Mouse (Mus musculus) C2C12 (cell line): Measurements from ENCODE around the gene Alkbh7.

Experiments
- CEBPB ChIP-seq: IDR thresholded peaks from one replicate; pipeline ENCODE4 v1.6.1; 2011; ENCODE audit warnings: low read depth, mild to moderate bottlenecking, control low read depth, moderate library complexity
- CTCF ChIP-seq: IDR thresholded peaks from one replicate; pipeline ENCODE4 v1.5.1; 2011; ENCODE audit not compliant: control insufficient read depth, insufficient read depth, insufficient read length
- FOSL1 ChIP-seq: IDR thresholded peaks from one replicate; pipeline ENCODE4 v1.8.0; 2011; ENCODE audit warnings: mild to moderate bottlenecking, low read length; ENCODE audit not compliant: poor library complexity, insufficient read depth, severe bottlenecking
- MAX ChIP-seq: IDR thresholded peaks from one replicate; pipeline ENCODE4 v1.6.1; 2011; ENCODE audit warnings: mild to moderate bottlenecking, control low read depth
- MYOD1 ChIP-seq: IDR thresholded peaks from one replicate; pipeline ENCODE4 v1.6.1; 2011; ENCODE audit warnings: low read depth; ENCODE audit not compliant: control insufficient read depth, insufficient read length
- MYOG ChIP-seq: IDR thresholded peaks from one replicate; pipeline ENCODE4 v1.6.1; 2011; ENCODE audit not compliant: control insufficient read depth, insufficient read length; ENCODE audit errors: extremely low read depth
- USF1 ChIP-seq: IDR thresholded peaks from one replicate; pipeline ENCODE4 v1.6.1; 2011; ENCODE audit warnings: low read depth, mild to moderate bottlenecking, control low read depth, moderate library complexity

- TF ChIP-seq CTCF: no peak
- TF ChIP-seq USF1: no peak
- no peak for TF ChIP-seq MYOD1
- TF ChIP-seq FOSL1: no peak
- no peak for TF ChIP-seq MAX
- TF ChIP-seq MYOG: no peak
- no peak for TF ChIP-seq CEBPB
These were observed 21.7 kb upstream of the Alkbh7 start for GRCm38 (mm10) chr17:56975391-56975790.
